Mouse (Mus musculus) embryo, embryonic 9.5 days (tissue): ENCODE measurements around the gene Gpatch1.
"Not testable (repeated sequence)": the region's sequence is repeated elsewhere in the genome, so short reads cannot be mapped to it uniquely, and the experiment has no call there.

ENCODE experiments used
- DNase-seq: peaks from one replicate; pipeline ENCODE4 v3.0.0-alpha.2; 2017; ENCODE audit errors: extremely low spot score

The Gpatch1 gene

DNA sequence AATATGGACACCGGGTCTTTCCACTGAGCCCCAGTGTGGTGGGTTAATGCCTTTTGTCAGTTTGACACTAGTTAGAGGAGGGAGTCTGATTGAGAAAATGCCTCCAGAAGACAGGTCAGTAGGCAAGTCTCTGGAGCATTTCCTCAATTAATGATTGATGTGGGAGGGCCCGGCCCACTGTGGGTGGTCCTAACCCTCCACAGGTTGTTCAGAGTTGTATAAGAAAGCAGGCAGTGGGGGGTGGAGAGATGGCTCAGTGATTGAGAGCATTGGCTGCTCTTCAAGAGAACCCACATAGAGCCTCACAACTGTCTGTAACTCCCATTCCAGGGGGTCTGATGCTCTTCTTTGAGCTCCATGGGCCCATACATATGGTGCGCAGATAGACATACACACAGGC is 13.3 kb upstream of the Gpatch1 start:
- no peak for DNase-seq

- DNase-seq, result peak; percentile 26
These were observed 4.6 kb upstream of the Gpatch1 start for GRCm38 (mm10) chr7:35322732-35323420.

- no peak for DNase-seq
These were observed 3.9 kb upstream of the Gpatch1 start for GRCm38 (mm10) chr7:35322161-35322560.

DNA sequence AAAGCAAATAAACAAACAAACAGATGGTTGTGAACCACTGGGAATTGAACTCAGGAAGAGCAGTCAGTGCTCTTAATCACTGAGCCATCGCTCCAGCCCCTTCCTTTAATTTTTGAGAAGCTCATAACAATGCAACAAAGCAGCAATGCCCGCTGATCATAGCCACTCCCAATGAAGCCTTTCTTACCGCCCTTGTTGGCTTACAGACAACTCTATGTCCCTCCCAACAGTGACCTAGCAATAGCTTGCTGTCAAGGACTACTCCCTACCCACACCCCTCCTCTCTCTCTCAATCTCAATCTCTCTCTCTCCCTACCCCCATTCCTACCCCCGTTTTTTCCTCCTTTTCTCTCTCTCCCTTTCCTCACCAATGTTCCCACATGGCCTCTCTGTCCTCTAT is 1.5 kb upstream of the Gpatch1 start:
- DNase-seq, result no peak

DNA sequence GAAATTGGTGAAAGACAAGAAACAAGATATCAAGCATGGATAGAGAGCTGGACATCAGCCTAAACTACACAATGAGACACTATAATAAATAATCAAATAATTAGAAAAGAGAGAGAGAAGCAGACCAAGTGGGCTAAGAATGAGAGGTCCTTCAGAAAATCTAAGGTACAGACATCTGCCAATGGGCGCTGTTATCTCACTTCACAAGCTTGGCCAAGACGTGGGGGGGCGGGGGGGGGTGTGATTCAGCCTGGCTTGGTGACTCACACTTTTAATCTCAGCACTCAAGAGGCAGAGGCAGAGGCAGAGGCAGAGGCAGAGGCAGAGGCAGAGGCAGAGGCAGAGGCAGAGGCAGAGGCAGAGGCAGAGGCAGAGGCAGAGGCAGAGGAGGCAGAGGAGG is 981 bp upstream of the Gpatch1 start:
- DNase-seq, result not testable (repeated sequence)

GRCm38 (mm10) chr7:35314156-35314555 is 4.1 kb downstream of the Gpatch1 start:
- DNase-seq, result peak; percentile 22

DNA sequence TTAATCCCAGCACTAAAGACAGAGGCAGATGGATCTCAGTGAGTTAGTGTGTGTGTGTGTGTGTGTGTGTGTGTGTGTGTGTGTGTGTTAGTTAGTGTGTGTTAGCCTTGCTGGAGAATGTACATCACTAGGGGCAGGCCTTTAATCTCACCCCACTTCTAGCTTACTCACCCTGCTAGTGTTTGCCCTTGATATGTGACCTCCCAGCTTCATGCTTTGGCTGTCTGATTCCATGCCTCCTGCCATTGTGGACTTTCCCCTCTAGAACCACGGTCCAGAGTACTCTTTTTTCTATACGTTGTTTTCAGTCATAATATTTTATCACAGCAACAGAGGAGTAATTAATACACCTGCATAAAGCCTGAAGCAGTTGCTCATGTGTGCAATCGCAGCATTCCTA is 7.0 kb downstream of the Gpatch1 start:
- DNase-seq, result no peak

DNA sequence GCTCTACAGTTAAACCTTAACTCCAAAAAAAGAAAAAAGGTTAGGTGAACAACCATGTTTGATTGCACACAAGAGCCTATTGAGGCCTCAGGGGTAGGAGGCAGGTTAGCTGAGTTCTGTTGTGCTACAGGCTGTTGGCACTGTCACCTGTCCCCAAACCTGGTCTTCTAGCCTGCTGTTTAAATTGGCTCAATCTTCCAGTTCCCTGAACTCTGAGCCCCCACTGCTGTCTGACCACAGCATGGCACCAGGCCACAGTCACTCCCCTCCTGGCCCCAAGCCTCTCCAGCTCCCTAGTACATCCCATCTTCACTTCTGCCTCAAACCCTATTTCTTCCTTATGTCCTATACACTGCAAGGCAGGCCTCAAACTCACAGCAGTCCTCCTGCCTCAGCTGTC is 17.4 kb downstream of the Gpatch1 start:
- DNase-seq, result no peak

GRCm38 (mm10) chr7:35299656-35300055 is 18.6 kb downstream of the Gpatch1 start:
- DNase-seq, result no peak

GRCm38 (mm10) chr7:35297886-35298285 is 20.4 kb downstream of the Gpatch1 start:
- DNase-seq, result no peak

DNA sequence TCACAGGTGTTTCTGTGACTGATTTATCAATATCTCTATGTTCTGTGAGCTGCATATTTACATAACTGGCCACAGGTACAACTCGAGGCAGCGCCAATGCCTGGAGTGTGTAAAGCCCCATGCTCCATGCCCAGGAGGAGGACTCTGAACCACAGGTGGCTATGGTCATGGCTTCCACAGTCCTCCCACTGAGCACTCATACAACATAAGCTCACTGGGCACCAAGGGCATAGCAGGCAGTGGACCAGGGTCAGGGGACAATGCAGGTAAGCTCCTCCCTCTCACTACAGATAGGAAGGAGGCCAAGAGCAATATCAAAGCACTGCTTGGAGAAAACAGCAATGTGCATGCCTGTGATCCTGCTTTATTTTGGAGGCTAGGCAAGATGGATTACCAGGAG is 22.6 kb downstream of the Gpatch1 start:
- DNase-seq, result no peak

DNA sequence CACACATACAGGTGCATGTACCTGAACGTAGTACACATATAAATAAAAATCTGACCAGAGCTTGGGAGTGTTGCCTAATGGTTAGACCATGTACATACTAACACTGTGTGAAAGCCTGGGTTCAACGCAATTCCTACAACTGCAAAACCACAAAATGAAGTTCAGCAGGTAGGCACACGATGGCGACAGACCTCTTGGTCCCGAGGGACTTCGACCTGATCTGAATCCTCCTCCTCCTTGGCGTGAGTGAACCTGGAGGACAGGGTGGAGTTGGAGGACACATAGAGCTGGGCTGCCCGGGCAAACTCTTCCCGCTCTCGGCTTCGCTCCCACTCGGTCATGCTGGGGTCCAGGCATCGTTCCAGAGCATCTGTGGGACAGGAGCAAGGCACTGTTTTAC is 24.8 kb downstream of the Gpatch1 start:
- DNase-seq, result no peak

DNA sequence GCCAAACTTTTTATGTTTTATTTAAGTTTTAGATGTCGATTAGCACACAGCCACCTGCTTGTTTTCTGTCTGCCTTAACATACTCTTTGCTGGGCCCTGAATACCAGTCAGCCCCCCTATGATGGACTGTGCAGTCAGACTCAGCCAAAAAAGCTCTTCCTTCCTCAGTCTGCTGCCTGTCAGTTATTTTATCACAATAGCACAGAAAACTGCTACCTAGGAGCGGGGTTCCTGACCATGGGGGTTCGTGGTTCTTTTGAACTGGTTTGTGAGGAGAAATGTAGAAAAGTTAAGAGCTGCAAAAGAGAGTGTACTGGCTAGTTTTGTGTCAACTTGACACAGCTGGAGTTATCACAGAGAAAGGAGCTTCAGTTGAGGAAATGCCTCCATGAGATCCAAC is 39.3 kb downstream of the Gpatch1 start:
- DNase-seq, result no peak

- no peak for DNase-seq
These were observed 40.8 kb downstream of the Gpatch1 start for GRCm38 (mm10) chr7:35277433-35277832.

DNA sequence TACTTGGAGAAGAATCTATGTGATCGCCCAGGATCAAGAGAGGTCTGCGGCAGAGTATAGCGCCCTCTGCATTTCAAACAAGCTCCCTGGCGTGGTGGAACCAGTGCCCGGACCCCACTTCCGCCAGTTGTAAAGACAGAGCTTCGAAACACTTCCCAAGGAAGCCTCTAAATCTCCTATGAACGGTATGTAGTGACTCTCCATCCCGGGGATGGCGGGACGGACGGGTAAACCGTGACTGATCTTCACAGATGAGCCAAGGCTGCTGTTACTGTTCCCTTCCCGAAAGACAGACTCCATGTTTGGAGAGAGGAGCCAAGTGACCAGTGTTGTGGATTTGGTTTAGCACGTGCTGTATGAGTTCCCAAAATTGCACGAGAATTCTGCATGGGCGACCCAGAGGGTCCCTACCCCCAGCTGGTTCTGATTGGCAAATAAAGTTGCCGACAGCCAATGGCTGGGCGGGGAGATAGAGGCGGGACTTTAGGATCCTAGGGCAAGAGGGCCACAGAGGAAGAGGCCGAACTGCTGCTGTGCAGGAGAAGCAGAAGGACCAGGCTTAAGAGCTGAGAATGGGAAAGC is 48.7 kb downstream of the Gpatch1 start:
- DNase-seq, result peak; percentile 70

DNA sequence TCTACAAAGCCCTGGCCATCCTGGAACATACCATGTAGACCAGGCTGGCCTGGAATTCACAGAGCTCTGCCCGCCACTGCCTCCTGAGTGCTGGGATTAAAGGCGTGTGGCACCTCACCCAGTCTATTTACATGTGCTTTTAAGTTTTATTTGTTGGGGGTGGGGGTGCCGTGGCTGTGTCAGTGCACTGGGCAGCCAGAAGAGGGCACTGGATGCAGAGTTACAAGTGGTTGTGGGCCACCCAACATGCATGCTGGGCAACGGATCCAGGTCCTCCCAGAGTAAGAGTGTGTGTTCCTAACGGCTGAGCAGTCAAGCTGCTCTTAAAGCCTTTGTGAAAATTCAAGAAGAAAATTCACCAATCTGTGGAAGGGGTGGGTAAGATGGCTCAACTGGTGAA is 50.4 kb downstream of the Gpatch1 start:
- no peak for DNase-seq

- no peak for DNase-seq
These were observed 51.6 kb downstream of the Gpatch1 start for GRCm38 (mm10) chr7:35266666-35267065.

DNA sequence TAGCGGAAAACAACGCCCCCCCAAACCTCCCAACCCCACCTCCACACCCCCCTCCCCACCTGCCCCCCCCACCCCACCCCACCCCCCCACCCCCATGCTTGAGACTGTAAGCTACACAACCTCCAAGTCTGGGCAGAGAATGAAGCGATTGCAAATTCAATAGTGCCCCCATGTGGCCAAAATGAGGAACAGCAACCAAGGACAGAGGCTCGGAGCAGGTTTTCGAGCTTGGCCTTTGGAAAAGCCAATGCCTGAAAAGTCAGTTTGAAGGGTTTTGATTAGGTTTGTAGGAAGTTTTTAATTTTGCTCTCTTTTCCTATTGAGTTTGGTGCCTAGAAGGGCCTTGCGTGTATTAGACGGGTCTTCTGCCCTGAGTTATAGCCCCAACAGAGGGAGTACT is 53.5 kb downstream of the Gpatch1 start:
- DNase-seq, result peak; percentile 62

- no peak for DNase-seq
These were observed 54.4 kb downstream of the Gpatch1 start for GRCm38 (mm10) chr7:35263595-35264489.

DNA sequence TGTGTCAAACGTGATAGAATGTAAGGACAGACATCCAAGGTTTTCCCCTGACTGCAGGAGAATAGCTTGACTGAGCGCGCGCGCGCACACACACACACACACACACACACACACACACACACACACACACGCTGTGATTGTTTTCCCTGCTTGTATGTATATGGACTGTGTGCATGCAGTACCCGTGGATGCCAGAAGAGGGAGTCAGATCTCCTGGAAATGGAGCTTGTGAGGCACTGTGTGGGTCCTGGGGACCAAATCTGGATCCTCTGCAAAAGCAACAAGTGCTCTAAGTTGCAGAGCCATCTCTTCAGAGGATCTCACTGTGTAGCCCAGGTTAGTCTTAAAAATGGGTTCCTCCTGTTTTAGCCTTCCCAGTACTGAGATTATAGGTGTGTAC is 58.9 kb downstream of the Gpatch1 start:
- no peak for DNase-seq

DNA sequence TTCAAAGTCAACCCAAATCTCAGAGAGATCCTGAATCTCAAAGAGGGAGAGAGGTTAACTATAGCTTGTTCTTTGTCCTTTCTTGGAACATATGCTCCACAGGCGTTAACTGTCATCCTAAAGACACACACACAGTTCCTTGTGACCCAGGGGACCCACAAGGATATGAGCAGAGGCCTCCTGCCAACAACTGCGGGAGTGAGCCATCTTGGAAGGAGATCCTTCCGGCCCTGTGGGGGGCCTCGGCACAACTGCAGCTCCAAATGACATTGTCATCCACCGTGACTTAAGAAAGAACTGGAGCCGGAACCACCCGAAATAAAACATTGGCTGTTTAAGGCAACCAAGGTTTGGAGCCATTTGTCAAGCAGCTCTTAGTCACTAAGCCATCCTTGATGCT is 59.9 kb downstream of the Gpatch1 start:
- no peak for DNase-seq

DNA sequence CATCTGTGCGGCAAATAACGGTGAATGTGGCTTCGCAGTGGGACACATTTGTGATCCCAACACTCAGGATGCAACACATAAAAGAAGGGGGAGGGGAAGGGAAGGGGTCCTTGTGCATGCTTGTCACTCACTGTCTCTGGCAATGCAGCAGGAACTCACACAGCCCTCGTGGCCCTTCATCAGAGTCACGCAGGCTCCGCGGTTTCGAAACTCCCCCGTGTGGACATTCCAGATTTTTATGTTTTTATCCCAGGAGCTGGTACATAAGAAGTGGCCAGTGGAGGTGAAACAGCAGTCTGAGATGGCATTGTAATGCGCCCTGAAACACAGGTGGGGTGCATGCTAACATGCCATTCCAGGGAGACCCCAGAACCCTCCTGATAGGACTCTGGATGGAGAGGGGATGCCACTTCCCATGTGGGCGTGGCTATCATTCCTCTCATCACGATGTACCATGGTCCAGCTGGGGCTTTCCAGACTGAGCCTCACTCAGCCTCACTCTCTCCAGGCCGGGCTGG is 66.1 kb downstream of the Gpatch1 start:
- DNase-seq, result peak; percentile 59

- not testable (repeated sequence) for DNase-seq
These were observed 80.3 kb downstream of the Gpatch1 start for GRCm38 (mm10) chr7:35237935-35238334.
